Mouse (Mus musculus) right cerebral cortex, postnatal 14 days (tissue): ENCODE measurements around the gene Zfp341.
A peak's percentile ranks its signal among the peaks of the same experiment; 100 is the strongest.

Experiments used
- DNase-seq: peaks from one replicate; pipeline ENCODE4 v3.0.0; 2022

The Zfp341 gene

DNA sequence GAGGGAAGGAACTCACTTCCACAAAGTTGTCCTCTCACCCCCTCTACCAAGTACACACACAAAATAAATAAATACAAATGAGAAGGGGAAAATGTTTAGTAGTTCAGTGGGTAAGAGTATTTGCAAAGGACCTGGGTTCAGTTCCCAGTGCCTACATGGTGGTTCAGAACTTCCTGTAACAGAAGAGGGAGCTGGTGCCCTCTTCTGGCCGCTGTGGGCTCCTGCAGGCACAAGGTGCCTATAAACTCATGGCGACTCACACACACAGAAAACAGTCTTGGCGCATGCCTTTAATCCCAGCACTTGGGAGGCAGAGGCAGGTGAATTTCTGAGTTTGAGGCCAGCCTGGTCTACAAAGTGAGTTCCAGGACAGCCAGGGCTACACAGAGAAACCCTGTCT lies 25.4 kb downstream of the Zfp341 start:
- DNase-seq, result no peak

GRCm38 (mm10) chr2:154639115-154639514 lies 26.0 kb downstream of the Zfp341 start:
- DNase-seq, result no peak

GRCm38 (mm10) chr2:154641176-154641575 lies 28.1 kb downstream of the Zfp341 start:
- DNase-seq, result no peak

GRCm38 (mm10) chr2:154642005-154642459 lies 28.9 kb downstream of the Zfp341 start:
- DNase-seq, result no peak

DNA sequence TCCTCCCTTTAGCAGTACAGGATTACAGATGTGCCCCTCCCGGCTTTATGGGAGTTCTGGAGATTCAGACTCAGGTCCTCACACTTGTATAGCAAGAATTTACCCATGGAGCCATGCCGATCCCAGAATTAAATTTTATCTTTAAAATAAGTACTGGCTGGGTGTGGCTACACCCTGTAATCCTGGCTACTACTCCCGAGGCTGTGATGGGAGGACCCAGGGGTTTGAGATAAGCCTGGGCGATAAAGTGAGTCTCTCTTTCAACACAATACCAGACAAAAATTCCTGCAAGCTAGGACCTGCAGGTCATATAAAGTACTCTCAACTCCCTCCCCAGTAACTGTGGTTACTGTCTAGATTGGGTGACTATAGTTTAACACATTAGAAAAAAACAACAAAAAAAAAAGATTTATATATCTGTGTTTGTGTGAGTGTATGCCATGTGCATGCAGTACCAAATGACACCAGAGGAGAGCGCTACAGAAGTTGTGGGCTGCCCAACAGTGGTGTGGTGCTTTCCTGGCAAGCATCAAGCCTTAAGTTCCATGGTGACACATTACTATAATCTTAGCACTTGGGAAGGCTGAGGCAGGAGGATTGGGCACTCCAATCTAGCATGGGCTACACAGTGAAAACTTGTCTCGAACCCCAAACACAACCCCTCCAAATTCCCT lies 29.8 kb downstream of the Zfp341 start:
- DNase-seq, result no peak

DNA sequence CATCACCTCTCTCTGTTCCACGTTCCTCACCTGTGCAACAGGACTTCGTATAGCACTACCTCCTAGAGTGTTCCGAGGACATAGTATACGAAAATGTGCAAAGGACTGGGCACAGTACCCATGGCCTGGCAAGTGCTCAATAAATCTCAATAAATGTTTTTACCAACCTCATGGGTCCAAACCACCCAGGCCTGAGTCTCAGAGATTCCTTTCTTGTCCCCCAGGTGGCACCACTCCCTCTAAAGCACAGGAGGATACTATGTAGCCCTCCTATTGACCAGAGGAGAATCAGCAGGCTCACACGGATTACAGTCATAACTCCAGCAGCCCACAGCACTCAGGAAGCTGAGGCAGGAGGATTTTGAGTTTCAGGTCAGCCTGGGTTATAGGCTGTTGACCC lies 33.5 kb downstream of the Zfp341 start:
- DNase-seq, result peak; percentile 52

DNA sequence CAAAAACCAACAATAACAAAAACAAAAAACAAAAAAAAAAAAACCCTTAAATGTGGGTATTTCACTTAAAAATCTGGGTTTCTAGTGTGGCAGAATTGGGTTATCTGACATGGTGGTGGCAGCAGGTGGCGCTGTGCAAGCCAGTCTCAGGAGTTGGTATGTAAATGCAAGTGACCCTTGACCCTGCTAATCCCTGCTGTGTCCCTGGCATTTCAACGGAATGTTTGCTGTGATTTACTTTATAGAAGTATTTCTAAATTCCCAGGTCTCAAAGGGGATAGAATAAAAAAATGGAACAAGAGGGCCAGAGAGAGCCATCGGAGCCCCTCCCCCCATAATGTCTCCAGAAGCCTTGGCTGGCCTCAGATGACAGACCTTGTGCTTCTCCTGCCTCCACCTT lies 35.0 kb downstream of the Zfp341 start:
- DNase-seq, result no peak

- DNase-seq, result no peak
These were observed 37.3 kb downstream of the Zfp341 start for GRCm38 (mm10) chr2:154650404-154650803.

DNA sequence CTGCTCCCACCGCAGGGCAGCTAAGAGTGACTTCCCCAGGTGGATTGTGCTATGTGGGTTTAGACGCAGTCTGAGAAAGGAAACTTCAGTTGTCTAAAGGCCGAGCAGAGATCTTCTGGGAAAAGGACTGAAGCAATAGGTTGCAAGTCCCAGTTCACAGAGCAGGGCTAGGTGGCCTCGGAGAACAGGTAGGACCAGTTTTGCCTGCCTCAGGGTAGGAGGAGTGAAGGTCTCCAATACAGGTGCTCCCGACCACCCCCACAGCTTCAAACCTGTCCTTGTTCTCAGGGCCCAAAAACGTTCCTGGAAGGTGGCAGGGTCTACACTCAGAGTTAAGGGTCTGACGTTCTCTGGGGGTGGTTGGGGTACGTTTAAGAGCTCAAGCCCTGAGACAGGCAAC lies 38.3 kb downstream of the Zfp341 start, which contains the start of gene Chmp4b:
Gene Chmp4b (plus strand): TSS at position 343 of the 400 bp plus-strand sequence.
- no peak for DNase-seq

DNA sequence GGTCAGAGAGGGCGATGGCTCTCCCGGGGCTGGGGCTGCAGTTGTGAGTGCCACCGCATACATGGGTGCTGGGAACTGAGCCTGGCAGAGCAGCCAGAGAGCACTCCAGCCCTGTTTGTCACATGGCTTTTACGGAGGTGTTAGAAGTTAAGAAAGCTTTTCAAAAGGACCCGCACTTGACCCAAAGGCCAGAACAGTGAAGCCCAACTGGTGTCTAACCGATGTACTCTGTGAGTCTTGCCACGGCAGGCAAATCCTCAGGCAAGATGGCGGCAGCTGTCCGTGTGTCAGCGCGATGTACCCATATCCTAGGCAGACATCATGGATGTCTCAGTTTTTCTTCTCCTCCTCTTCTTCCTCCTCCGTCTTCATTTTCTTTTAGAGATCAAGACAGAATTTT lies 41.9 kb downstream of the Zfp341 start:
- no peak for DNase-seq

DNA sequence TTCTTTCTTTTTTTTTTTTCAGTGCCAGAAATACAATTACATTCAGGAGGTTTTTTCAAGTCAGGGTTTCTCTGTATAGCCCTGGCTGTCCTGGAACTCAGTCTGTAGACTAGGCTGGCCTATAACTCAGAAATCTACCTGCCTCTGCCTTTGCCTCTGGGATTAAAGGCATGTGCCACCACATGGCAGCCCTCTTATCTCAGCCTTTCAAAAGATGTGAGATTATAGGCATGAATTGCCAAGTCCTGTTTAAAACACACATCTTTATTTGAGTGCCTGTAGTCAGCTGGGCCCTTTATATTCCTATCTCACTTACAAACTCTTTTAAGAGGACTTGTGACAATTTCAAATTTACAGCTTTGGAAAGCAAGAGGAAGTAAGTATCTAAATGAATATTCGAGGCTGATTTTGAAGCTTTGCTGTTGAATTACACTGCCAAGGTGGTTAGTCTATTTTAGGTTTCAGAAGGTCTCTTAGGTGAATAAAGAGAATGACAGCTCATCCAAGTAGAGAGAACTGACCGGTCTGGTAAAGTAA lies 42.8 kb downstream of the Zfp341 start:
- DNase-seq, result no peak

DNA sequence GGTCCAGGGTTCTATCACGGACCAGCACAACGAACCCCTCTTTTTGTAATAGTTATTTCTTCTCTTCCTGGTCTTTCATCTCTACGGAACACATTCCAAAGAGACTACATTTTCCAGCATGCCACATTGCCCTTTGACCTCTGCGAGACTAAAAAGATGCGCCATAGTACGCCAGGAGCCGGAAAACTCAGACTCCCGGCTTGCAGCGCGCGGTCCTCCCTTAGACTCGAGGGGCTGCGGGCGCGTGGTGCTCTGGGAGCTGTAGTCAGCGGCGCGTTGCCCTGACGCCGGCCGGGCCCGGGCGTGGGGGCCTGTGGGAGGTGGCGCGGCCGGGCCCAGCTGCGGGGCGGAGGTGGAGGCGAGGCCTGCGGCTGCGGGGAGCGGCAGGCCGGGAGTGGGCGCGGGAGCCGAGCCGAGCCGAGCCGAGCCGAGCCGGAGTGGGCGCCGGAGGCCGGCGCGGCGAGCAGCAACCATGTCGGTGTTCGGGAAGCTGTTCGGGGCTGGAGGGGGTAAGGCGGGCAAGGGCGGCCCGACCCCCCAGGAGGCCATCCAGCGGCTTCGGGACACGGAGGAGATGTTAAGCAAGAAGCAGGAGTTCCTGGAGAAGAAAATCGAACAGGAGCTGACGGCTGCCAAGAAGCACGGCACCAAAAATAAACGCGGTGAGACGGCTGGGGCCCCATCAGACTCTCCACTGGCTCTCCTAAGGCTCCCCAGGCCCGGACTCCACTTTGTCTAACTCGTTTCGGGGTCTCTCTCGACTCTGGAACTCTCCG lies 43.8 kb downstream of the Zfp341 start:
- DNase-seq, result peak; percentile 97

GRCm38 (mm10) chr2:154657486-154658237 lies 44.6 kb downstream of the Zfp341 start:
- DNase-seq, result no peak

- DNase-seq, result no peak
These were observed 46.0 kb downstream of the Zfp341 start for GRCm38 (mm10) chr2:154659070-154659469.

DNA sequence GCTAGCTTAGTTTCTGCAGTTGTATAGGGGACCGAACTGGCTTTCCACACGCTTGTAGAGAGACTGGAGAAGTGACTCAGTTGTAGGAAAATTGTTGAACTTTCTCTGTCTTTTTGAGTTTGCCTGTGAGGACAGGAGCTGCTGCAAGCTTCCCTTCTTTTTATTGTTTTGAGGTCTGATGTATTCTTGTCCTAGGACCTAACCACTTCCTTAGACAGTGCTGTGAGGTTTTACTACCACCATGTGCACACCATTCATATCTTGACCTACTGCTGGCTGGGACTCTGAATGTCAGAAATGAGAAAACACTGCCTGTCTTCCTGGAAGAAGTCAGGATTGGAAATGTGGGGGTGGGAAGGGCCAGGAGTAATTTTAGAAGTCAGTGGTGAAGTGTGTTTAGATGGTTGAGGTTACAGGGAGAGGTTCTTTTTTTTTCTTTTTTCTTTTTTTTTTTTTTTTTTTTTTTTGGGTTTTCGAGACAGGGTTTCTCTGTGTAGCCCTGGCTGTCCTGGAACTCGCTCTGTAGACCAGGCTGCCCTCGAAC lies 46.5 kb downstream of the Zfp341 start:
- no peak for DNase-seq

DNA sequence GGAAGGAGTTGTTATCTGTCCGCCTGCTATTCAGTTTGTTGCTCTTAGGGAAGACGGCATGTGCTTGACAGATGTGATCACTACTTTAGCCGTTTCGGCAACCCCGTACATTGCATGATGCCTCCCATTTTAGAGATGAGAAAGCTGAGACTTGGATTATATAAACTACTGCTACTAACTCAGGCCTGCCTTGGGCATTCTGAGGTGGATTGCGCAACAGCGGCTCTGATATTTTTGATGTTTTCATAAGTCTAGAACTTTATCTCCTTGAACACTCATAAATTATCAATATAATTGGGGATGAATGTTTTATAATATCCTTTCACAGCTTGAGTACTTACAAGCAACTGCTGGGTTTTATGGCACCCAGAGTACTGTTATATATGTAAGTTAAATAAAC lies 55.6 kb downstream of the Zfp341 start:
- DNase-seq, result no peak

DNA sequence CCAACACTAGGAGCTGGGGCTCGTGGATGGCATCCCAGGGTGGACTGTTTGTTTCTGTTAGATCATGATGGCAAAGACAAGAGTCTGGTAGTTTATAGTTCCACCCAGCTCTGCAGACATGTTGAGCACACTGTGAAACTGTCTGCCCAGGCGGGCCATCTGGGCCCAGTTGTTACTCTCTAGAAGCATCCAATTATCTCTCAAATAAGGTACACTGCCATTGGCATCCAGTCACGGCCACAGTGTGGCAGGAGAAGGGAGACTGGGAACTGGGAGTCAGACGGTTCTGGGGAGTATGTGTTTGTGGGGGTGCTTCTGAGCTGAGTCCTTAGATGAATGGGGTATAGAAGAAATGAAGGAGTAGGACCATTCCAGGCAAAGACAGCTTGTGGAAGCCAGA lies 57.0 kb downstream of the Zfp341 start:
- DNase-seq, result no peak

DNA sequence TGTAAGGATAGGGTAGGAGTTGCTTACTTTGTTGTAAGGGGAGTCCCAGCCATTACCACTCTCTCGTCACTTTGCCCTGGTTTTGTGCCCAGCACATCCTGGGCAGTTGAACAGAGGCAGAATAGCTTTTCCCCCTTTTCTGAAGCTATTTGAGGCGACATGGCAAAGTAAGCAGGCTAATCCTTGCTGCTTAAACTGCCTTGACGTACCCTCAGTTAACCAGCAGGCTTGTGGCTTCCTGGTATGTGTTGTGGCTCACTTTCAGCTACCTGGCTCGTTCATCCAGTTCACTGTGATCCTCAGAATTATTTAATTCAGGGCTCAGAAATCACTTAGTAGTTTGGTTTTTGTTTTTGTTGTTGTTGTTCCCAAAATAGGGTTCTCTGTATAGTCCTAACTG lies 57.6 kb downstream of the Zfp341 start:
- no peak for DNase-seq

GRCm38 (mm10) chr2:154674008-154674407 lies 60.9 kb downstream of the Zfp341 start:
- no peak for DNase-seq

- DNase-seq, result no peak
These were observed 63.8 kb downstream of the Zfp341 start for GRCm38 (mm10) chr2:154676653-154677609.

DNA sequence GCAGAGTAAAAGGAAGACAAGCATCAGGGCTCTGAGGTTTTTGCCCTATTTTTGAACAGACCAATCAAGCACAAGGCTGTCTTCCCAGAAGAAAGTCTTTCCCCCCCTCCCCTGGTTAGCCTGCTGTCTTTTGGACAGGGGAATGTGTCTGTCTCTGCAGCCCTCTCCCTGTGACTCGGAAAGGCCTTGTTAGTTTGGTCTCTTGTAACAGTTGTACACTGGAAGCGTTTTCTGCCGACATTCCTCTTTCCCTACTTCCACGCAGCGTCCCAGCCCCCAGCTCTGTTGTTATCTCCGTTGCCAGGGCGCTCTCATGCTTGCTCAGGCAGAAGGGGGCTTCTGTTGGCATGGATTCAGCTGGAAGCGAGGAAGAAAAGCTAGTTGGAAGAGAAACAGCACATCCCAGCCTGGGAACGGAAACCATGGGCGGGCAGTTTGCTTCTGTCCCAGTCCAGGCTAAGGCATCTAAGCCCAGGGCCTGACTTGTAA lies 64.6 kb downstream of the Zfp341 start:
- DNase-seq, result peak; percentile 68

DNA sequence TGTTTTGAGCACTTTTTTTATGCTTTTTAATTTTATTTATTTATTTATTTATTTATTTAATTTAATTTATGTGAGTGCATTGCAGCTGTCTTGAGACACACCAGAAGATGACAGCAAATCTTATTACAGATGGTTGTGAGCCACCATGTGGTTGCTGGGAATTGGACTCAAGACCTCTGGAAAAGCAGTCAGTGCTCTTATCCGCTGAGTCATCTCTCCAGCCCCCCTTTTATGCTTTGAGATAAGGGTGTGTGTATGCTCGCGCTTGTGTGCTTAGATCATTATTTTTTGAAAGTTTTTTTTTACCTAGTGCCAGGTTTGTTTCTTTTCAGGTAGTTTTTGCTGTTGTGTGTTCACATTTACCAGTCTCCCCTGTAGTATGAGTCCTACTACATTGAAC lies 65.9 kb downstream of the Zfp341 start:
- no peak for DNase-seq
